Mouse (Mus musculus): ENCODE results near the gene Dennd1a.
"Not testable (repeated sequence)": the region's sequence is repeated elsewhere in the genome, so short reads cannot be mapped to it uniquely, and the experiment has no call there.

Gene Dennd1a

DNA sequence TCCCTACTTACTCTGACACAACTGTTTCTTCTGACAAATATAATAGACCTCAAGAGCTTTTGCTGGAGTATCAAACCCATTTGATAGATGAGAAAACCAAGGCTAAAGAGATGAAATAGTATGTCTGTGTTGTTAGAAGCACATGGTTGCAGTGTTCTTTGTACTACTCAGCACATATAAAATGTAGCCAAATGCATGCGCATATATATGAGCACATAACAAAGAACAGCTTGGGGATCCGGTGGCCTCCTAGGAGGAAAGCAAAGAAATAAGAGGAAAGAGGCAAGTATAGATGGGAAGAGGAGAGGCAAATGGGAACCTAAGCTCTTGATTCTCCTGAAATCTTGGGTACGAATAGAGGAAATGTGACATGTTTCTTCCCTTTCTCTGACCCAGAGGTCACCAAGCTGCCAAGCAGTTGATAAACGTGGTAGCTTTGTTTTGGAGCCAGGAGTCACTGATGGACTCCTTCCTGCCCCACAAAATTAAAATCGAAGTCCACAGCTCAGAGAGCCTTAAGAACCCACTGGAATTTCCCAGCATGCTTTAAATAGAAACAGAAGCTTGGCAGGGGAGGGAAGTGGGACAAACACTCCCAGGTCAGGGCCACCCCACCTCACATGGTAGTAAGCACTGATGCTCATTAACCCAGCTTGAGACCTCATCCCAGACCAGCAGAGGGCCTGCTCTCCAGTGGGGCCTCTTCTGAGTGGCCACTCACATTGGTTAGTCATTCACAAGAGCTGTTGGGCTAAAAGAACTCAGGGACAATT is 317.3 kb downstream of the Dennd1a start:
- no peak for DNase-seq (ENCODE audit: low read depth)

DNA sequence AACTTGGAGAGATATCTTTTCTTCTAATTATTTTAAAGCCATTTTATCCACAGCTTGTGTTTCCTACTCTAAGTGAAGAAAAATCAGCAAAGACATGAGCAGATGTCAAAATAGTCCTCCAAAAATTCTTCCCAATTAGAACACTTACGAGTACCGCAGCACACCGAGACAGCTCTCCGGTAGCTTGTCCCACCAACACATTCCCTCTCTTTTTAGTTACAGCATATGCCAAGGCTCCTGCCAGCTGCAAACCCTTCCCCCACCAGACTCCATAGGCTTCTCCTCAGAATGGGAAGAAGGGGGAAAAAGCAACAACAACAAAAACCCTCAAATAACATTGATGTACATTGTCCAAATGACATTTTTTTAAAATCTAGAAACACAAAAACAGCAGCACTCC is 322.7 kb downstream of the Dennd1a start:
- no peak for DNase-seq (ENCODE audit: low read depth)

DNA sequence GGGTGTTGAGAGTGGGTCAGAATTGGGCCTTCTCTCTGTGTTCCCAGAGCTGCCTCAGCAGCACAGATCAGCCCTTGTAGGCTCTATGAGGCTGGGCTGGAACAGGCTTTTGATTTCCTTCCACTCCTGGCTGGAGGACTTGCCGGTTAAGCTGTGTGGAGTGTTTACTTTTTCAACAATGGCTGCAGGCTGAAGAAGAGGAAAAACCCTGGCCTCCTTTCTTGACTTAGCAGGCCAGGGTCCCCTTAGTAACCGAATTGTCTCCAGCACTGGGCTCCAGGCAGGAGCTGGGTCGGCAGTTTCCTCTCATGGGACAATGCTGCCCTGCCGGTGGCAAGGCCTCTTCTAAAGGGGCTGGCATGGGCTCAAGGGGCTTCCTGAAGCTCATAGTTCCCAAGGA is 323.8 kb downstream of the Dennd1a start:
- no peak for DNase-seq (ENCODE audit: low read depth)

DNA sequence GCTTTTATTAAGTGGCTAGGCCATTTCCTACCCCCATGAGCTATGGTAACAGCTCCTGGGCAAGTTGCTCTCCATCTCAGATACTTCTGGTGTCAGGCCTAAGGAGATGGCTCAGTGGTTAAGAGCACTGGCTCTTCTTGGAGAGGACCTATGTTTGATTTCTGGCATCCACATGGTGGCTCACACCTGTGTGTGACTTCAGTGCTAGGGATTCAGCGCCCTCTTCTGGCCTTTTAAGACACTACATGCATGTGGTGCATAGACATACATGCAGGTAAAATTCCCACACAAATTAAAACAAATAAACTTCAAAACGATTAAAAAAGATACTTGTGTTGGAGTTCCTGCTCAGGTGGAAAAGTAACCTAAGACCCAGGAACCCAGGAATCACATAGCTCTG is 338.8 kb downstream of the Dennd1a start:
- no peak for DNase-seq (ENCODE audit: low read depth)

DNA sequence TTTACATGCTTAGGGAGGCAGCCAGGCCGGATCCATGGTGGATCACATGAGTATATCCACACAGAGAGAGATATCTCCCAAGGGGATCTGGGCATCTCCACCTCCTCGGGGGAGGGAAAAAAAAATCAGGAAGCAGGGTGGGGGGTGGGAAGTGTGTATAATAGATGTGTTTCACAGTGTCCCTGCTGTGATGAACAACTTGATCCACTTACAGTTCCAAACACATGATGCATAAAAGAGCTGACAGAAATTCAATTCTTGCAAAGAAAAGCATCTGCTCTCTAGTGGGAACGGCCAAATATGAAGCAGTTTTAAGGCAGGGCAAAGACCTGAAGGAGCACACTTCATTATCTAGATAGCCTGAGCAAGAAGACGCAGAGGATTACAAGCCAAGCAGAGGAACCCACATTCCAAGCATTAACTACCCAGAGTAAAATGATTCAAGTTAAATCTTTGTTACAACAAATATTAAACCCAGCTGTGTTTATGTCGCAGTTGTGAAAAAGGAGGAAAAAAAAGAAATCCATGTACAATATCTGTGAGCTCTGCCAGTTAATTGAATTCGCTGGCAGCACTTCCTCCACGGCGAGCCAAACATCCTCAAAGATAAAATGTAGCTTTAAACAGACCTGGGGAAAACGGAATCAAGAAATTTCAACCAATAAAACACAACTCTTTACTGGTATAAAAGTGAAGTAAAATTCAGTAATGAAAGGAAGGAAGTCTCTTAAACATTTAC is 341.4 kb downstream of the Dennd1a start:
- DNase-seq (ENCODE audit: low read depth): no peak

DNA sequence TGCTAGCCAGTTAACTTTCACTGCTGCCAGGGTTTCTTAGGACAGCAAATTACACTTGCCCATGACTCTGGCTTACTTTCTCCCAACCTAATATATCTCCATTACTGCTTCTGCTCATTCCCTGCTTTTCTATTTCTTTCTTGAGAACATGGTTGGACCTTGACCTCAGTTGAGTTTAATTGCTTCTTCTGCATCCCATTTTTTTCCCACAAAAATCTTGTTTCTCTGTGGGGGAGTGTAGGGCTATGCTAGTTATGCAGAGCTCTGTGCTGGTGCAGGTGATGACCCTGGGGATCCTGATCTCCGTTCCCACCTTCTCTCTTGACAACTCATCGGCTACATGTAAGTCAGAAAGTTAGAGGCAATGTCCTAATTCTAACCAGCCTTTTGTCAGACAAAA is 344.3 kb downstream of the Dennd1a start:
- DNase-seq (ENCODE audit: low read depth): no peak

DNA sequence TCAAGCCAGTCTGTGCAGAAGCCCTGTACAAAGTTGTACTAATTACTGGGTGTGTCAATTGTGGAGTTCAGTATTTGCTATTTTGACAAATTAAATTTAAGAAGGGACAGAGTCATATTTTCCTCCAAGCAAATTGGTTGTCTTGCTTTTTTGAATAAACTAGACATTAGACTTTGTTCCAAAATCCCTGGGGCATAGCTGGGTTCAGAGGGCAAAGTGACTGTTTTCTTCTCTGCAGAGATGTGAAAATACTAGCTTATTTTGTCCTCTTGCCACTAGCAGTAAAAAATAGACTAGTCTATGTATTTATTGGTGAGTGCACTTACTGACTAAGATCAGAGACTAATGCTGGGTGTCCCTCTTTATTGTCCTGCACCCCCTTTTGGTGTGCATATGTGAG is 345.4 kb downstream of the Dennd1a start:
- DNase-seq (ENCODE audit: low read depth): no peak

DNA sequence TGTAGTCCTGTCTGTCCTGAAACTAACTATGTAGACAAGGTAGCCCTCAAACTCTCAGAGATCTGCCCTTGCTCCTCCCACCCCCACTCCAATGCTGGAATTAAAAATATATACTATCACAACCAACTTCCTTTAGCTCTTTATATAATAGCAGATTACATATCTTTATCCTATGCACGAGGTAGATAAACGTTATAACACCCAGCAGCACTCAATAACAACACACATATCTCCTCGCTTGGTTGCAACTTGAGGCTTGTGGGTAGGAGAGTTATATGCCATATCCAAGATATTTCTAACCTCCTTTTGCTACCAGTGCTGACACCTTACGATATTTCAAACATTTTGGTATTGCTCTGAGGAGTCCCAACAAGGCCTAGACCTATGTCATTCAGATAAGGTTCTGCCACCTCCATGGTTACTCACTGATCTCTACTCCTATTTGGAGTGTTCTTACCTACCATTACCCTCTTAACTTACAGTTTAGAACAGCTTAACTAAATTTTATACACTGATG is 346.3 kb downstream of the Dennd1a start:
- no peak for DNase-seq (ENCODE audit: low read depth)

DNA sequence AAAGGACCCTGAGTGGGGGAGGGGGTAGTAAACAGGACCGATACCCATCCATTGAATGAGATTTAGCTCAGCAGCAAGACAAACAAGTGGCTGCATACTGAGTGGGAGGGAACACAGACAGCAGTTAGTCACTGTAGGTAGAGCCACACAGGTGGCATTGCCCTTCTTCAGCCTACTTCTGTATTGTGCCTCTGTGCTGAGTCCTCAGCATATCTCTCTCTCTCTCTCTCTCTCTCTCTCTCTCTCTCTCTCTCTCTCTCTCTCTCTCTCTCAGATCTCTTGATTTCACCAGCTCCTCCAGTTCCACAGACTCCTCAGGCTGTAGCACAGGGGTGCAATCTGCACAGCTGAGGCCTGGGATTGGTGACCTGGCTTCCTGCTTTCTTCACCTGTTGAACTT is 347.2 kb downstream of the Dennd1a start:
- DNase-seq (ENCODE audit: low read depth): no peak

DNA sequence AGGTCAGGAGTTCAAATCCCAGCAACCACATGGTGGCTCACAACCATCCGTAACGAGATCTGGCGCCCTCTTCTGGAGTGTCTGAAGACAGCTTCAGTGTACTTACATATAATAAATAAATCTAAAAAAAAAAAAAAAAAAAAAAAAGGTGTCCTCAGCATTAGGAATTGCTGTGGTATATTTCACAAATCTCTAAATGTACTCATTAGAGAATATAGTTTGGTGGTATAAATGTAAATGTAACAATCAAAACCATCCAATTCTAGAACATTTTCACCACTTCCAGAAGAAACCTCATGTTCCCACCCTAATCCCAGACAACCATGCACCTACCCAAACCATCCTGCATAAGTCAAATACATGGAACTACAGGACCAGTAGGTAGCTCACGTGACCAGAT is 350.3 kb downstream of the Dennd1a start:
- not testable (repeated sequence) for DNase-seq (ENCODE audit: low read depth)

DNA sequence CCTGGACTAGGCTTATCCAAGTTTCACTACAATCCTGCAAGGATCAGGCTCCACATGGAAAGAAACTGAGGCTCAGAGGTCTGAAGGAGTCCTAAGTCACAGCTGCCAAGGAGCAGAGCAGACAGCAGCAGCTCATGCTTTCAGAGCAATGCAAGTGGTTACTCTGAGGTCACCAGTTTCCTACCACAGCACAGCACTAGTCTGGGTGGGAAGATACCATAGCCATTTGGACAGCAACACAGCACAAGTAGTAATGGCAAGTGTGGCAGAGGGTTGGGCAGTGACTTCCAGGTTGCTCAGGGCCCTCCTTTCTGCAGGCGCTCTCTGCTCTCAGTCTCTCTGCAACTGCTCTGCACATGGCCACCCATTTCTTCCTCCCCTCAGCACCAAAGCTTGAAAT is 354.9 kb downstream of the Dennd1a start:
- DNase-seq (ENCODE audit: low read depth): no peak

DNA sequence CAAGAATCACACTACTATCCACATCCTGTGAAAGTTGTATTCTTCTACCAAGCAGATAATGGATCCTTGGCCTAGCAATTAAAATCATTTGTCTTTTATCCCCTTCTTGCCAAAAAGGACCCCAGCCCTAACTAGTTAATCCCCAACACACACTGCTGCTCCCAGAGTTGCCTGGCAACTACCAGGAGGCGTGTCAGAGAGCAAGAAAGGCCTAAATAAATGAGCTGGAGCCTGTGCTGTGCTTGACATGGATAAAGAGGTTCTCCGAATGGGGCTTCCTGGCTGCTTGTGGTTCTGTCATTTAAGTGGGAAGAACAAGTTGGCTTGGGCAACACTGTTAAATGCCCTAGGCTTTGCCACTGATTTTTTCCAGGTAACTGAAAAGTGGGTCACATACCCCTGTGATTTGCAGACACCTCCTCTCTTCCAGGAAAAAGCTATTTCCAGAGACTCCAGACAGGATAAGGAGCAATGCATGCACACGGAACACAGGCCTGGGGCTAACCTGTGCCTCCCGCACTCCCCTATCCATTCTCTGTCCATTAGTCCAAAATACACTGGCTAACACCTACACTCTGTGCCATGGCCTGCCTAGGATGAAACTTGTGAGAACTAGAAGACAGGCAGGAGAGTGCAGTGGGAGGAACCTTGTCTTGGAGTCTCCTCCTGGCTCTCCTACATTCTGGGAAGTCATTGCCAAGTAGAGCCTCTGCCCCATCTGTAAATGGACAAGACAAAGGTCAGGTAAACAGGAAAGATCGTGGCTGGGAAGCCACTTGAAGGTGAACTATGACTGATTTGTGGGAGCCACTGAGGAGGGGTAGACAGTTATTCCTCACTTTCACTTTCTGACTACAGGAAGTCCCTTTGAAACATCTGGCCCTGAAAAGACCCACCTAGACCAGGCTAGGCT is 355.9 kb downstream of the Dennd1a start:
- DNase-seq (ENCODE audit: low read depth): no peak

DNA sequence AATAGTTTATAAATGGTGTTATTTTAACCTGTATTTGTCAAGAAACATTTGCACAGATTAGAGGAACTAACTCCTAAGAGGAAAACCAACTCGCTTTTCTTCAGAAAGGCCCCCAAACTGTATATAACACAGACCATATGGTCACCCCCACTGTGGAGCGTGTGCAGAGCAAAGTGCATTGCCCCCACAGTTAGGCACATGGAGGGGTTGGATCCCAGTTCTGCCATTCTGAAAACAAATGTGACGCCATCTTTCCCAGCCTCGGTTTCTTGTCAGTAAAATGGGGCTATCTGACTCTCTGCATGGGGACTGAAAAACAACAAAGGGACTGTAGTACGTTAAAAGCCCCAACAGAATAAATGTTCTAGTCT is 361.1 kb downstream of the Dennd1a start:
- no peak for DNase-seq (ENCODE audit: low read depth)

DNA sequence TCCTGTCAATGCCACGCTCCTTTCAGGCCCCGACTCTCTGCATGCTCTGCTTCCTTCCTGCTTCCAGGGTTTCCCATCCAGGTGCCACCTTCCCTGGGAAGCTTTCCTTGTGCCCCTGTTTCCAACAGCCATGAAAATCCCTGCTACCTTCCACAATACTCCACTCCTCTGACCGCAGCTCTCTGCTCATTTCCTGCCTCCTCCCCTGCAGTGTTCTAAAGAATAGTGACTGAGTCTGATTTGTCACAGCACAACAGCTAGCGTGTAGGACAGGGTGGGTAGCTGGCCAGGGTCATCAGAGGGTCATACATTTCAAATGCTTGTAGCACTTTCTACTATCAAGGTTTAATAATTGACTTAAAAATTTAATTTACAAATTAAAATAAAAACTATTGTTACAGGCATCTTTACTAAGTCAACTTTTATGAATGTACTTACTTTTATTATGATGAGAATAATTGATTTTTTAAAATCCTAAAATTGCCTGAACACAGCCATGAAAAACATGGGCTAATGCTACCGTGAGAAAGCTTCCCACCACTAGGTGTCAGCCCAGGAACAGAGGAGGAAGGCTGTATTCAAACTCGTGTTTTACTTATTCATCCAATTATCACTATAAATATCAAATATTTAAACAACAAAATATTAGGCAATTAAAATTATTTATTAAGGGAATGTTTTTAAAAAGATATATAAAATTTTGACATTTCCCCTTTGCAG is 361.6 kb downstream of the Dennd1a start:
- DNase-seq (ENCODE audit: low read depth): peak; percentile 13

DNA sequence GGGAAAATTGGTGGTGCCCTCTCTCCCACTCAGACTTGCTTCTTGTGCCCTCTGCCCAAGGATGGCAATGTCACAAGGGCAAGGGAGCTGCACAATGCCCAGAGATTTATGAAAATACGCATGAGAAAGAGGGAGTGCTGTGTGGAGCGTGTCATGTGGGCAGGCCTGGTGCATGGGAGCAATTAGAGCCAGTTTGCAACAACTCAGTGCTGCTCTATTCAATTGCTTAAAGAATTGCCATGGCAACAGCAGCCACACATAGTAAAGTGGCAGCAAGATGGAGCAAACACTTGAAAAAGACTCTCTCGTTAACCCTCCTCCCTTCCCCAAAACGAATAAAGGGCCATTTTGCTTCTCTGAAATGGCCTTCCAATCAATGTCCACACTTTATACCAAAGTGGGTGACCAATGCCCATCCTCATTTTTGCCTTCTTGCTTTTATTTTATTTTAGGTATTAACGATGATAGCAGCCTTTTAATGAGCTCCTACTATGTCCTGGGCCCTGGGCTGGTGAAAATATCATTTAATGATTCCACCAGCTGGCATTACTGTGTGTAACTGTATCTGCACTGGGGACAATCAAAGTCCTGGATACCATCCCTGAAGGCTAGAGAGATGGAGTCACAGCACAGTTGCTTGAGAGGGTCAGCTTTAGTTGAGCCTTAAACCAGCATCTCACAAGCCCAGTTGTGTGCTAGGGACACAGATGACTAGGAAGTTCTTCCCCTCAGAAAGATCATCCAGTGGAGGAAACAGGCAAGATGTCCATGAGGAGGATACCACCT is 378.3 kb downstream of the Dennd1a start:
- no peak for DNase-seq (ENCODE audit: low read depth)

DNA sequence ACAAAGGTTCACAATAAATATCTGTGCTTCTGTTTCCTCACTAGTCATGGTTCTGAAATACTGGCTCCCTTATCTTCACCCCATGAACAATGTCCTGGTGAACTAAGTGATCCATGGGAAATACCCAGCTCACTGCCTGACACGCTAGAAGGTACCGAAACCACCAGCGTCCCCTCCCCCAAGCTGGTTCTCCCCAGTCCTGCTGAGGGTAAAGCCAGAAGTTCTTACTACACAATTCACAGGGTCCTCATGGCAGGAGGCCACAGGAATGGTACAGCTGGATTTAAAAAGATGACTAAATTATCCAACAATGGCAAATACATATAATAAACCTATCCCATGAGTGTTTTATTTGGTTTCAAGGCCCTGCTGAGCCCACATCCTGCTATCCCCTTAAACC is 378.9 kb downstream of the Dennd1a start:
- no peak for DNase-seq (ENCODE audit: low read depth)

DNA sequence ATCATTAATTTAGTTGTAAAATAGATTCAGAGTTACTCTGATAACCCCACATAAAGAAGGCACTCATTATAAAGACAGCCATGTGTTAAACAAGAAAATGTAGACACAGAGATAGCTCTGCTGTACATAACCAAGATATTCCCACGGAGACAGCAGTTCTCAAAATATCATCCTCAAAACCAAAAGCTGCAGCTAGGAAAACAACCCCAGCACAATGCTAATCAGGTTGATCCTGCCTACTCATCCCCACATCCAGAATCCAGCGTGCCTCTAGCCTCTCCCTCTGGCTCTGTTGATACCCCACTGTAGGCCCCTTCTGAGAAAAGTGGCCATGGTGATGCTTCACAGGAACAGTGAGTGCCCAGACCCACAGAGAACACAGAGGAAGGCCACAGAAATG is 380.9 kb downstream of the Dennd1a start:
- DNase-seq (ENCODE audit: low read depth): no peak

DNA sequence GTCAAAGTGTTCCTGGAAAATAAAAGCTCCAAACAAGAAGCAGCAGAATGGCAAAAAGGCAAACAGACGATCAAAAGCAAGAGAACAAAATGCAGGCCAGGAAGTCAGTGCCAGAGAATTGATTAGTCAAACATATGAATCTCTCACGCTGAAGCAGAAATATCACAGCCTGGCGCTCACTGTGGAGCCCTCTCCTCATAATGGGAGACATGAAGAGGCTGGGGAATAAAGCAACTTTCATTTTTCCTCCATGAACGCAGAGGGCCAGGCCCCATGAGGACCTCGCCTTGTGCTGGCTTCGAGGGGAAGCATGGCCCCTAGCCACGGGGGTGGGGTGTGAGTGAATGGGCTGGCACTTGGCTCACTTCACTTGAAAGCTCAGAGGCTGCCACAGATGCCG is 383.9 kb downstream of the Dennd1a start:
- DNase-seq (ENCODE audit: low read depth): no peak

DNA sequence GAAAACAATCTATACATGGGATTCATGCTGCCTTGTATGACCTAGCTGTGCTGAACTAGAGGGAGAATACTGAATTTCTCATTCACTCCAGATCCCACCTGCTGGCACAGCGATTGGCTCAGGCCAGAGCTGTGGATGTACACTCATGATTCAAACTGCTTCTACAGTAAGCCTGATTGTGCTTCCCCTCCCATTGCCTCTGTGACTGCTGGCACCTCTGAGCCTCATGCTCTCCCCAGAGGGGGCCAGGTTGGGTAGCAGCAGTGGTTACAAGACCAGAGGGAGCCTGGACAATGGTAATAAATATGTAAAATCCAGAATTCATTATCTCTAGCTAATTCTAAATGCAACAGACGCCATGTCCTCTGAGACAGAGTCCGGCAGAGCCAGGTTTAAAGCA is 404.0 kb downstream of the Dennd1a start:
- DNase-seq (ENCODE audit: low read depth): no peak

DNA sequence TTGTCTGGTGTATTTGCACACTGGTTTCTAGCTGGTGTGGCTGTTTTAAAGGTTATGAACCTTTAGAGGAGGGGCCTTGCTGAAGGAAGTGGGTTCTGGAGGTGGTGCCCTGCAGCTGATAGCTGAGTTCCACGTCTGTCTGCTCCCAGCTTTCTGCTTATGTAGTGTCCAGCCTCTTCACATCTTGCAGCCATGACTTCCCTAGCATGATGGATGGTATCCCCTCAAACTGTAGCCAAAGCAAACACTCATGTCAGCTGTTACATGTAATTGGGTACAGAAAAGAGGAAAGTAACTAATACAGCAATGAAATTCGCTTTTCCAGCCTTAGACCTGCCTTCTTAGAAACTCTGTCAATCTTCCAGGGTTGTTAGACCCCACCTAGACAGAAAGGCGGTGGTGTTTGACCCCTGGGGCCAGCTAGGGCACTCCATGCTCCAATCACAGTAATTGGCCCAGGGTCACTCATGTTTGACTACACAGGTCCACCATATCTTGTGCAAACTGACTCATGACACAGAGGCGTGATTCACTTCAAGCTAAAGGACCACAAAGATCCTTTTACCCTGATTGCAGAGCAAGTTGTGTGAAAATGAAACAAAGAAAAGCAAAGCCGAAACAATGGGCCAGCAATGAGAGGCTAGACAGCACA is 405.8 kb downstream of the Dennd1a start:
- DNase-seq (ENCODE audit: low read depth): no peak

DNA sequence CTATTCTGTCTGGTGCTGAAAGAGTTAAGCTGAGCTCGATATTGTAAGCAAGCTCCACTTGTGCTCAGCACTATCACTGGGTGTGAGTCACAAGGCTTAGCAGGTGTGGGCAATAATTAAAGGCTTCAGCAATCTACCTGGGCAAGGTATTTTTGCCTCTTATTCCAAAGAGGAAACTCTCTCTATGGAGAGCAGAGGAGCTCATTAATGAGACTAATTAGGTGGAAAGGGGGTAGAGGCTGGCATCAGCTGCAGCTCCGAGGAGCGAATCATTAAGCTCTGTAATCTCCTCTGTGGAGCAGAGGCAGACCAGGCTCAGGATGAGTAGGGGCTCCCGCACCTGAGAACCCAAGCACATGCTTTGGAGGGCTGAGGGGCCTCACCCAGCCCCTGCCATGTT is 407.5 kb downstream of the Dennd1a start:
- no peak for DNase-seq (ENCODE audit: low read depth)
